Mouse (Mus musculus): ENCODE measurements around the gene Clybl. TPM values are rescaled to one million over a fixed set of nuclear protein-coding genes. Genes with fewer than 3 reads are reported as not detected.

Clybl gene
- total and polyA plus RNA-seq, 3 experiments: 16.5 to 25.7 (median 18.7) TPM

- no peak overlapping the region for H3K27ac ChIP-seq (ENCODE audit: insufficient read depth, low read depth)
- no peaks in the 10 kb centered on the region for H3K36me3 ChIP-seq (replicated peaks in 1 of 2; ENCODE audit: control insufficient read depth in 1 of 2, insufficient read depth in 1 of 2, low read length in 1 of 2)
- peaks cover 2% of the 10 kb centered on the region for H3K27me3 ChIP-seq (replicated peaks)
- DNase-seq (ENCODE audit: extremely low read depth): no peak
- 0 out of 4 replicates have a peak, but pooled peaks cover 0 to 4% of the 10 kb centered on the region in 2 experiments for H3K4me1 ChIP-seq (ENCODE audit: control insufficient read depth in 1 of 2, insufficient read depth in 2 of 2)
- in situ Hi-C loops (cut with MboI; ENCODE audit: low pct_ligation_motif_present, low pct_unique_long_range_greater_than_20kb, low sequenced_read_pairs) (no loop called here), dilution Hi-C loops (cut with MboI; ENCODE audit: extremely low pct_ligation_motif_present, extremely low pct_unique_long_range_greater_than_20kb, low sequenced_read_pairs) (no loop called here)
- H3K9ac ChIP-seq (ENCODE audit: insufficient read depth, low read depth): no peak overlapping the region
- no peak overlapping the region for H3K4me2 ChIP-seq (ENCODE audit: insufficient read depth, low read depth, poor library complexity, severe bottlenecking)
- no peaks in the 10 kb centered on the region for H3K9me3 ChIP-seq (replicated peaks; ENCODE audit: low read length)
- TF ChIP-seq MAFK (IDR thresholded peaks at IDR 0.05; ENCODE audit: insufficient replicate concordance, low read length) (no peak), ZMIZ1 (IDR thresholded peaks at IDR 0.05; ENCODE audit: low read depth, low read length) (no peak), CTCF (conservative IDR thresholded peaks at IDR 0.05 in 1 of 2, IDR thresholded peaks at IDR 0.05 in 1 of 2; ENCODE audit: low read depth in 2 of 2, low read length in 2 of 2) (no peak), POLR2A (IDR thresholded peaks at IDR 0.05; ENCODE audit: low read depth, low read length) (no peak), JUND (conservative IDR thresholded peaks at IDR 0.05; ENCODE audit: low read depth, low read length) (no peak), ZKSCAN1 (IDR thresholded peaks at IDR 0.05; ENCODE audit: borderline replicate concordance, low read depth, low read length) (no peak), GABPA (IDR thresholded peaks at IDR 0.05; ENCODE audit: insufficient replicate concordance, low read depth, low read length) (no peak), E2F4 (IDR thresholded peaks at IDR 0.05; ENCODE audit: insufficient replicate concordance, low read depth, low read length) (no peak), ELF1 (IDR thresholded peaks at IDR 0.05; ENCODE audit: low read depth, low read length) (no peak), NELFE (IDR thresholded peaks at IDR 0.05; ENCODE audit: low read depth, low read length) (no peak), POLR2AphosphoS2 (IDR thresholded peaks at IDR 0.05; ENCODE audit: low read depth, low read length) (no peak), TCF12 (IDR thresholded peaks at IDR 0.05; ENCODE audit: low read depth, low read length) (no peak), JUN (IDR thresholded peaks at IDR 0.05; ENCODE audit: insufficient read depth, low read depth, low read length) (no peak), ETS1 (conservative IDR thresholded peaks at IDR 0.05; ENCODE audit: low read depth, low read length) (no peak)
- H3K79me2 ChIP-seq (replicated peaks; ENCODE audit: control insufficient read depth, extremely low read depth, insufficient read depth, poor library complexity, severe bottlenecking): no peaks in the 10 kb centered on the region
- no peak overlapping the region for H3K4me3 ChIP-seq (replicated peaks in 1 of 3; ENCODE audit: low read depth in 2 of 3, low read length in 2 of 3, poor library complexity in 1 of 3)
These were observed 242.9 kb downstream of the Clybl start for GRCm38 (mm10) chr14:122424441-122424840.

- no peak overlapping the region for H3K4me3 ChIP-seq (replicated peaks in 1 of 3; ENCODE audit: low read depth in 2 of 3, low read length in 2 of 3, poor library complexity in 1 of 3)
- H3K36me3 ChIP-seq (replicated peaks in 1 of 2; ENCODE audit: control insufficient read depth in 1 of 2, insufficient read depth in 1 of 2, low read length in 1 of 2): no peaks in the 10 kb centered on the region
- H3K79me2 ChIP-seq (replicated peaks; ENCODE audit: control insufficient read depth, extremely low read depth, insufficient read depth, poor library complexity, severe bottlenecking): no peaks in the 10 kb centered on the region
- no peak for DNase-seq (ENCODE audit: extremely low read depth)
- H3K4me2 ChIP-seq (ENCODE audit: insufficient read depth, low read depth, poor library complexity, severe bottlenecking): no peak overlapping the region
- peaks cover 2% of the 10 kb centered on the region for H3K27me3 ChIP-seq (replicated peaks)
- in situ Hi-C loops (cut with MboI; ENCODE audit: low pct_ligation_motif_present, low pct_unique_long_range_greater_than_20kb, low sequenced_read_pairs): no loop called here
- no peak for TF ChIP-seq KAT2A (IDR thresholded peaks at IDR 0.05; ENCODE audit: insufficient replicate concordance, low read length)
- no peak for TF ChIP-seq SMC3 (IDR thresholded peaks at IDR 0.05; ENCODE audit: low read depth, low read length)
- no peak for TF ChIP-seq USF2 (conservative IDR thresholded peaks at IDR 0.05; ENCODE audit: low read depth, low read length)
- no peak for TF ChIP-seq NELFE (IDR thresholded peaks at IDR 0.05; ENCODE audit: low read depth, low read length)
- TF ChIP-seq BHLHE40 (IDR thresholded peaks at IDR 0.05; ENCODE audit: low read depth, low read length): no peak
- TF ChIP-seq IRF4 (IDR thresholded peaks at IDR 0.05; ENCODE audit: low read depth, low read length): no peak
- no peak for TF ChIP-seq NRF1 (IDR thresholded peaks at IDR 0.05; ENCODE audit: low read depth, low read length)
- no peak for TF ChIP-seq ELF1 (IDR thresholded peaks at IDR 0.05; ENCODE audit: low read depth, low read length)
- TF ChIP-seq ZMIZ1 (IDR thresholded peaks at IDR 0.05; ENCODE audit: low read depth, low read length): no peak
- no peak for TF ChIP-seq CTCF (conservative IDR thresholded peaks at IDR 0.05 in 1 of 2, IDR thresholded peaks at IDR 0.05 in 1 of 2; ENCODE audit: low read depth in 2 of 2, low read length in 2 of 2)
- TF ChIP-seq PAX5 (IDR thresholded peaks at IDR 0.05; ENCODE audit: low read length): no peak
- no peak for TF ChIP-seq ETS1 (conservative IDR thresholded peaks at IDR 0.05; ENCODE audit: low read depth, low read length)
- TF ChIP-seq POLR2AphosphoS2 (IDR thresholded peaks at IDR 0.05; ENCODE audit: low read depth, low read length): no peak
- dilution Hi-C loops (cut with MboI; ENCODE audit: extremely low pct_ligation_motif_present, extremely low pct_unique_long_range_greater_than_20kb, low sequenced_read_pairs): no loop called here
- no peak overlapping the region for H3K9ac ChIP-seq (ENCODE audit: insufficient read depth, low read depth)
- H3K9me3 ChIP-seq (replicated peaks; ENCODE audit: low read length): no peaks in the 10 kb centered on the region
- H3K27ac ChIP-seq (ENCODE audit: insufficient read depth, low read depth): no peak overlapping the region
- H3K4me1 ChIP-seq (ENCODE audit: control insufficient read depth in 1 of 2, insufficient read depth in 2 of 2): 0 out of 4 replicates have a peak, but pooled peaks cover 0 to 2% of the 10 kb centered on the region in 2 experiments
These were observed 245.2 kb downstream of the Clybl start for GRCm38 (mm10) chr14:122426529-122427203.

Measured in CH12.LX (cell line).